Mouse (Mus musculus): ENCODE results near the gene Blzf1. TPM values are rescaled to one million over a fixed set of nuclear protein-coding genes. Genes with fewer than 3 reads are reported as not detected.

Blzf1 gene
- total RNA-seq, 2 experiments from 2014 or later, result 27.6 to 29.2 TPM

DNA sequence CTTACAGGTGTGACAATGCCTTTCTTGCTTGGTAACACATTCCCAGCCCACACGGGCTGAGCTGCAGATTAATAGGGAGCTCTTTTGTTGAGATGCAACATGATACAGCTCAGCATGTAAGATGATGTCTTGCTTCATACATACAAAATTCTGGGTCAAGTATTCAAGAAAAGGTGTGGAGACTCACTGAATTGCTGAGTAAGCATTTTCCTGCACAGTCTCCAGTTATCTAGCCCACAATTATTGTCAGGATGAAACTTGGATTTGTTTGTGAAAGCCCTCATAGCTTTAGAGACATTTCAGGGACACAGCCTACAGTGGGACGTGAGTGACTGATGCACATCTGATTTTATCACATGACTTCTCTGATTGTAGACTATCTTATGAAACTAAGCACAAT is 65.8 kb downstream of the Blzf1 start:
- DNase-seq (ENCODE audit: low spot score in 2 of 2), result no peak

Other genes with a start within 250 kb of the Blzf1 start
- gene Sell, start 245.5 kb downstream of the Blzf1 start, total RNA-seq (2021), result not detected
- gene Selp, start 192.2 kb downstream of the Blzf1 start, total RNA-seq (2021), result not detected
- 1 to 10 TPM in 1 of 2 experiments, under 1 TPM in 1; 0.55 to 4.6 TPM for gene F5, start 155.7 kb downstream of the Blzf1 start, total RNA-seq (2021)
- 10 to 100 TPM in 1 of 2 experiments, 1 to 10 TPM in 1; 9.8 to 10.8 TPM for gene Slc19a2, start 58.4 kb downstream of the Blzf1 start, total RNA-seq (2021)
- 10 to 100 TPM; 18.7 to 19.8 TPM for gene Ccdc181, start 31.9 kb downstream of the Blzf1 start, total RNA-seq (2021)
- 10 to 100 TPM; 17.0 to 21.9 TPM for gene Nme7, start 3.4 kb downstream of the Blzf1 start, total RNA-seq (2021)
- gene Atp1b1, start 150.9 kb upstream of the Blzf1 start, total RNA-seq (2021), result 1,000 to 10,000 TPM; 1,876 to 1,908 TPM